Mouse (Mus musculus): ENCODE results near the gene Sfi1. TPM values are rescaled to one million over a fixed set of nuclear protein-coding genes. Genes with fewer than 3 reads are reported as not detected.
"Not testable (repeated sequence)": the region's sequence is repeated elsewhere in the genome, so short reads cannot be mapped to it uniquely, and the experiment has no call there.

Sfi1 gene
- polyA plus RNA-seq, 1 experiment from 2014 or later = 3.1 TPM

GRCm38 (mm10) chr11:3201326-3202230 lies 8.3 kb upstream of the Sfi1 start:
- WGBS (ENCODE audit: insufficient replicate concordance) = 5% methylated on average over 16 of the region's 16 CpGs
- H3K27ac ChIP-seq (ENCODE audit: low read depth) = peak overlapping the region; percentile 62

GRCm38 (mm10) chr11:3200636-3201035 lies 7.4 kb upstream of the Sfi1 start:
- DNase-seq; H3K9me3 ChIP-seq (ENCODE audit: low read length); H3K4me3 ChIP-seq (ENCODE audit: low read depth, low read length); H3K36me3 ChIP-seq (replicated peaks; ENCODE audit: insufficient read depth, low read length); H3K9ac ChIP-seq (replicated peaks); H3K4me1 ChIP-seq (ENCODE audit: insufficient read depth); H3K27ac ChIP-seq (ENCODE audit: low read depth); H3K27me3 ChIP-seq (ENCODE audit: insufficient read depth, low read length); H3K4me2 ChIP-seq (ENCODE audit: low read depth, low read length); ATAC-seq: not testable (repeated sequence)
- 89% methylated on average over 6 of the region's 7 CpGs for WGBS (ENCODE audit: insufficient replicate concordance)

More at GRCm38 (mm10) chr11:3201326-3202230, 8.3 kb upstream of the Sfi1 start:
- Histone ChIP-seq H3K9ac (replicated peaks) (peak overlapping the region; percentile 64), H3K36me3 (replicated peaks; ENCODE audit: insufficient read depth, low read length) (peaks cover 16% of the 10 kb centered on the region), H3K4me1 (ENCODE audit: insufficient read depth) (peaks cover 5% of the 10 kb centered on the region; the same call in 1 of the 2 replicates), H3K4me2 (ENCODE audit: low read depth, low read length) (peak overlapping the region; percentile 35), H3K9me3 (ENCODE audit: low read length) (no peaks in the 10 kb centered on the region), H3K27me3 (ENCODE audit: insufficient read depth, low read length) (no peaks in the 10 kb centered on the region), H3K4me3 (ENCODE audit: low read depth, low read length) (peak overlapping the region; percentile 50)
- TF ChIP-seq EP300 (IDR thresholded peaks at IDR 0.05; ENCODE audit: low read depth) (no peak), CTCF (IDR thresholded peaks at IDR 0.05; ENCODE audit: low read depth) (no peak)
- ATAC-seq = peak; percentile 24; the same call in 1 of the 2 replicates
- DNase-seq = peak; percentile 23

- 81% methylated on average over 1 of the region's 1 CpGs for WGBS (ENCODE audit: insufficient replicate concordance)
- H3K27ac ChIP-seq (ENCODE audit: low read depth); H3K4me3 ChIP-seq (ENCODE audit: low read depth, low read length); H3K9me3 ChIP-seq (ENCODE audit: low read length); H3K4me2 ChIP-seq (ENCODE audit: low read depth, low read length); H3K9ac ChIP-seq (replicated peaks); H3K27me3 ChIP-seq (ENCODE audit: insufficient read depth, low read length); ATAC-seq; DNase-seq; H3K36me3 ChIP-seq (replicated peaks; ENCODE audit: insufficient read depth, low read length); H3K4me1 ChIP-seq (ENCODE audit: insufficient read depth): not testable (repeated sequence)
Measured at GRCm38 (mm10) chr11:3182707-3183106, 10.6 kb downstream of the Sfi1 start.

GRCm38 (mm10) chr11:3181971-3182370 lies 11.3 kb downstream of the Sfi1 start:
- H3K4me2 ChIP-seq (ENCODE audit: low read depth, low read length) = not testable (repeated sequence)

GRCm38 (mm10) chr11:3181250-3181649 lies 12.0 kb downstream of the Sfi1 start:
- not testable (repeated sequence) for H3K4me1 ChIP-seq (ENCODE audit: insufficient read depth); H3K9ac ChIP-seq (replicated peaks); H3K9me3 ChIP-seq (ENCODE audit: low read length); H3K4me3 ChIP-seq (ENCODE audit: low read depth, low read length); ATAC-seq; H3K4me2 ChIP-seq (ENCODE audit: low read depth, low read length); H3K27me3 ChIP-seq (ENCODE audit: insufficient read depth, low read length); H3K27ac ChIP-seq (ENCODE audit: low read depth); H3K36me3 ChIP-seq (replicated peaks; ENCODE audit: insufficient read depth, low read length)
- WGBS (ENCODE audit: insufficient replicate concordance) = 51% methylated on average over 4 of the region's 4 CpGs
- DNase-seq = peak; percentile 55

More at GRCm38 (mm10) chr11:3181971-3182370, 11.3 kb downstream of the Sfi1 start:
- not testable (repeated sequence) for ATAC-seq; H3K4me3 ChIP-seq (ENCODE audit: low read depth, low read length); H3K36me3 ChIP-seq (replicated peaks; ENCODE audit: insufficient read depth, low read length); H3K9me3 ChIP-seq (ENCODE audit: low read length); H3K27ac ChIP-seq (ENCODE audit: low read depth); H3K9ac ChIP-seq (replicated peaks); DNase-seq; H3K4me1 ChIP-seq (ENCODE audit: insufficient read depth); H3K27me3 ChIP-seq (ENCODE audit: insufficient read depth, low read length)
- WGBS (ENCODE audit: insufficient replicate concordance) = 60% methylated on average over 1 of the region's 1 CpGs

- not testable (repeated sequence) for H3K9ac ChIP-seq (replicated peaks); ATAC-seq
- 58% methylated on average over 6 of the region's 6 CpGs for WGBS (ENCODE audit: insufficient replicate concordance)
Measured at GRCm38 (mm10) chr11:3180510-3181160, 12.6 kb downstream of the Sfi1 start.

GRCm38 (mm10) chr11:3179726-3180092 lies 13.6 kb downstream of the Sfi1 start:
- not testable (repeated sequence) for H3K4me2 ChIP-seq (ENCODE audit: low read depth, low read length); H3K4me1 ChIP-seq (ENCODE audit: insufficient read depth); DNase-seq; ATAC-seq; H3K36me3 ChIP-seq (replicated peaks; ENCODE audit: insufficient read depth, low read length); H3K4me3 ChIP-seq (ENCODE audit: low read depth, low read length); H3K27ac ChIP-seq (ENCODE audit: low read depth); H3K9me3 ChIP-seq (ENCODE audit: low read length); H3K27me3 ChIP-seq (ENCODE audit: insufficient read depth, low read length); H3K9ac ChIP-seq (replicated peaks)
- 81% methylated on average over 7 of the region's 7 CpGs for WGBS (ENCODE audit: insufficient replicate concordance)

More at GRCm38 (mm10) chr11:3180510-3181160, 12.6 kb downstream of the Sfi1 start:
- not testable (repeated sequence) for H3K9me3 ChIP-seq (ENCODE audit: low read length); H3K36me3 ChIP-seq (replicated peaks; ENCODE audit: insufficient read depth, low read length); H3K4me3 ChIP-seq (ENCODE audit: low read depth, low read length); H3K27me3 ChIP-seq (ENCODE audit: insufficient read depth, low read length); H3K4me2 ChIP-seq (ENCODE audit: low read depth, low read length); H3K27ac ChIP-seq (ENCODE audit: low read depth); H3K4me1 ChIP-seq (ENCODE audit: insufficient read depth); DNase-seq

- peak; percentile 23 for DNase-seq
- H3K4me1 ChIP-seq (ENCODE audit: insufficient read depth) = not testable (repeated sequence)
Measured at GRCm38 (mm10) chr11:3178968-3179725, 14.1 kb downstream of the Sfi1 start.

More at GRCm38 (mm10) chr11:3178968-3179725, 14.1 kb downstream of the Sfi1 start:
- H3K9ac ChIP-seq (replicated peaks); H3K27me3 ChIP-seq (ENCODE audit: insufficient read depth, low read length); H3K4me3 ChIP-seq (ENCODE audit: low read depth, low read length); ATAC-seq; H3K36me3 ChIP-seq (replicated peaks; ENCODE audit: insufficient read depth, low read length); H3K27ac ChIP-seq (ENCODE audit: low read depth); H3K9me3 ChIP-seq (ENCODE audit: low read length); H3K4me2 ChIP-seq (ENCODE audit: low read depth, low read length): not testable (repeated sequence)
- WGBS (ENCODE audit: insufficient replicate concordance) = 72% methylated on average over 6 of the region's 6 CpGs
